Mouse (Mus musculus) urinary bladder, postnatal 10 days (tissue): ENCODE data around the gene Soga1.

Source experiments
- DNase-seq: peaks from one replicate; pipeline ENCODE4 v3.0.0; 2022; ENCODE audit warnings: low spot score

Soga1 gene

DNA sequence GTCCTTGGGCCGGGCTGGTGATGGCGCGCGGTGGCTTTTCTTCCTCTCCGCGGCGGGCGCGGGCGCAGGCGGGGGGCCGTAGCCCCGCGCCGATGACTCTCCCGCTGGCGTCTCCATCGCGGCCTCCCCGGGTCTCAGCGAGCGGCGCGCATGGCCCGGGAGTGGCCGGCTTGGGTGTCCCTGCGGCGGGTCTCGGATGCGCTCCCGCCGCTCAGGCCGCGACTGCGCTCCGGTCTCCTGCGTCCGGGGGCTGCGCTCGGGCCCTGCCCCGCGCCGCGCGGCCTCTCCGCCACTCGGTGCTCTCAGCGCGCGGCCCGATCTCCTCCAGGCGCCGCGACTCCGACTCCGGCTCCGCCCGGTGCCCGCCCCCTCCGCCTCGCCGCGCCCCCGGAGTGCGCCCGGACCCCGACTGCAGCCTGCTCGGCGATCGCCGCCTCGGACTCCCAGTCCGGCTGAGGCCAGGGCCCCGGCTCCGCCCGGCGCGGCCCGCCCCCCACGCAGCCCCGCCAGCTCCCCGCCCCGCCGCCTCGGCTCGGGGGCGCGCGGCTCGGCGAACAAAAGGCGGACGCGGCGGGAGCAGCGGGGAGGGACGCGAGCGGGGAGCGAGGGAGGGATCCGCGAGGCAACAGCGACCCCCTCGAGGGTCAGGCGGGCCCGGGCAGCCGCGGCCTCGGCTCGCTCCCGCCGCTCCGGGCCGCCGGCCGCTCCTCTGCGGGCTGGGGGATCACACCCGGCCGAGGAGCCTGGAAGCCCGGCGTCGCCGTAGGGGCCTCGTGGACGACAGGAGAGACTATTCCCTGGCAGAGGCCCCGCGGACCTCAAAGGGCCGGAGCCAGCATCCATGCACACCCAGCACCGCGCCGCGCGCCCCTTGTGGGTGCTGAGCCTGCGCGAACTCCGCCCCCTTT lies at the start of gene Soga1:
Gene Soga1 (minus strand): TSS at position 462 of the 908 bp plus-strand sequence.
- peak; percentile 60 for DNase-seq

DNA sequence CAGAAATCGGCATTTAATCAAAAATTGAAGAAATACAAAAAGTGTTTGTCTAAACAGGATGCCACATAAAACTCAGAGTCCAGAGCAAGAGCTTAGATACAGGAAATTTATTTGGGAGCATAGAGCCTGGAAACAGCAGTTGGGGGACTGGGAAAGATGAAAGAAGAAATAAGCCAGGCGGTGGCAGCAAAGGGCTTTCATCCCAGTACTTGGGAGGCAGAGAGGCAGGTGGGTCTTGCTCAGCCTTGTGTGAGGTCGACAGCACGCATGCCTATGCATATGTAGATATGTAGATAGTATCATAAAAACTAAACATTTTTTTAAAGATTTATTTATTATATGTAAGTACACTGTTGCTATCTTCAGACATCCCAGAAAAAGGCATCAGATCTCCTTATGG lies 49.0 kb upstream of the Soga1 start:
- DNase-seq, result no peak

DNA sequence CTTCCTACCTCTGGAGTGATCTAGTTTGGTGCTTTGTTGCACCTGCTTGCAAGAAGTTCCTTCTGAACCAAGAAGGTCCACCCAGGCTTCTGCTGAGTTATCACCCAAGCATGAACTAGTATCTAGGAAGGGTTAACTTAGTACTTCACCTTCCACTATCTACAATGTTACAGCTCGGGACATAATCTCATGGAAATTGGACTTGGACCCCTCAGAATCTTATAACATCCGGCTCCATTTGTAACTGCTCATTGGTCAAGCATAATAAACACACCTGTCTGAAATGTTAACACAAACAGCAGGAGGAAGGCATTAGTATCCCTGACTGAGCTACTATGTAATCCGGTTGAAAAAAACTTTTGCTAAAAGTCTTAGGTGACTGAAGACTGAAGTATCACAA lies 48.3 kb upstream of the Soga1 start:
- DNase-seq, result no peak

DNA sequence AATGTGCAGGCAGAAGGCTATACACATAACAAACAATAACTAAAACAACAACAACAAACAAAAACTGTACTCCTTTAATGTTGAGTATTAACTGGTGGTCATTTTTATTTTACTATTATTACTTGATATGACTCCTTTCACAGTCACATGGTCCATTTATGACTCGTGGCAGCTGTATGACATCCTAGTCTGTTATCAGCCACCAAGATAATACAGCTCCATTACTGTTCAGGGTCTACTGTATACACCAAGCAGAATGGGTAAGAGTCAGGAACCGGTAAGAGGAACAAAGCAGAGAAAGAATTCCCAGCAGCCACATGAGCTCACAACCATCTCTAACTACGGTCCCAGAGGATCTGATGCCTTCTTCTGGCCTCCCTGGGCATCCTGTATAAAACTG lies 46.2 kb upstream of the Soga1 start:
- DNase-seq, result no peak

DNA sequence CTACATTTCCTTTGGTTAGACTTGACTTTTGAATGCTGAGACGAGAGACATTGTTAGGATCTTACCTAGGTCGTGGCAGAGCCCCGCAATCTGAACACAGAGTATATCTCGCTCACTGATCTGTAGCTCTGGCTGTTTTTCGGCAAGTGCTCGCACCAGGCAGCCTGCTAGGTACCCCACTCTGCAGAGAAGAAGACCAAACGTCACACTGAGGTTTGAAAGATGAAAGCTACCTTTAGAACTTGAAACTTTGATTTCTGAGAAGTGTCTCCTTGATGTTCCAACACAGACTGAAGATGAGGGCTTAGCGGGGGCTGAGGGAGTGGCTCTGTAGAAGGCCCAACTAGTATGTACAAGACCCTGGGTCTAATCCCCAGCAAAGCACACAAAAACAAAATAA lies 42.7 kb upstream of the Soga1 start:
- no peak for DNase-seq

DNA sequence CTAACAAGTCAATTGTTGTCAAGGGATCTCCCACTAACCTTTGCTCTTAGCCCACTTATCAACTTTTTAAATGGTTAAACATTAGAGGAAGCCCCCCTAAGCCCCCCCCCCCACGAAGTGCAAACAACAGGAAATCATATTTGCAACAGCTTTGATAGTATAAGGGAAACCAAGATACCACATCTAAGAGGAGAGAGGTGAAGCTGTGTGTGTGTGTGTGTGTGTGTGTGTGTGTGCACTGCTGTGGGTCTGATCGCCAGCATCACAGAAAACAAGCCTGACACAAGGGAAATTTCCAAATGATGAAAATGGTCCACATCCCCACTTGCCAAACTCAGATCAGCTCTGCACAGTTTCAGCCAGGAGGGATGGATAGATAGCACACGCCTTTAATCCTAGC lies 40.0 kb upstream of the Soga1 start:
- no peak for DNase-seq

DNA sequence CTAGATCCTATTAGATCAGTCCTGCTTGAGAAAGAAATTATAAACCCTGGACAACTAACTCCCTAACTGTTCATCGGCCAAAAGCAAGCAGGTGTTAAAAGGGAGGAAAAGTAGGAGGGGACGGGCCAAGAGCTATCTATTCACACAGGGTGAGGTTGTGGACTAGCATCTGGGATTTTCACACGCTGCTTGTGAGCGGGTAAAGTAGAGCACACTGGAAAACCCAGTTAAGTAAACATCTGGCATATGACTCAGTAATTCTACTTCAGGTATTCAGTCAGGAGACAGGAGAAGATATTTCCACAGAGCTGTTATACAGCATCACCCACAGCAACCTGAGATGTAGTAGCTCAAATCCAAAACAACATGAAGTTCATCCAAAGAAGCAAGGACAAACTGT lies 39.5 kb upstream of the Soga1 start:
- DNase-seq, result no peak

DNA sequence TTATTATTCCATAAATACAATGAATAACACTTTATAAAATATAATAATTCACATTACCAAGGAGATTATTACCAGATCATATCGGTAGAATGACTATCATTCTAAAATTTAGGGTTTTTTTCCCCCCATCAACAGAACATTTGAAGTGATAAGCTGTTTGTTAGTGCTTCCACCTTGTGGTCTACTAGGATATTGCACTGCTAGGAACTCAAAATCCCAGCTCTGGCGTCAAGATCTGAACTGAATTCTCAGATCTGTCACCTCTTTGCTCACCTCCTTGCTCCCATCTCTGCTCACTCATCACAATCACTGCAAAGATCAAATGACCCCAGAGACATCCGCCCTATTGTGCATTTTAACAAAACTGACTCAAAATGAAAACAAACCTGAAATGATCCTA lies 37.9 kb upstream of the Soga1 start:
- DNase-seq, result no peak

DNA sequence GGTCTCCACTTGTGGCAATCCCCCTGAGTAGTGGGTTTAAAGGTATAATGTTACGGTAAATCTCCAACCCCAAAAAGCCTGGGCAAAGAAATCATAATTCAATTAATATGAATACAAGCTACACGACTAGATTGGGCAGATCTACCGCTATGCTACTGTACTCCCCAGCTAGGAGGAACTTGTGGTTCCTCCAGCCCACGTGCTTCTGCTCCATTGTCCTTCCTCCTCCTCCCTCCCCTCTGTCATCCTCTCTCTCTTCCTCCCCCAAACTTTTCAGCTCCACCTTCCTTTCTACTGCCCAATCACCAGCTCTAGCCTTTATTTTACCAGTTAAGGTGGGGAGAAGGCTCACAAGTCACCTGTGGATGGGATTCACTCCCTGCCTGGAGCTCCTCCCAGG lies 29.2 kb upstream of the Soga1 start:
- DNase-seq, result no peak

DNA sequence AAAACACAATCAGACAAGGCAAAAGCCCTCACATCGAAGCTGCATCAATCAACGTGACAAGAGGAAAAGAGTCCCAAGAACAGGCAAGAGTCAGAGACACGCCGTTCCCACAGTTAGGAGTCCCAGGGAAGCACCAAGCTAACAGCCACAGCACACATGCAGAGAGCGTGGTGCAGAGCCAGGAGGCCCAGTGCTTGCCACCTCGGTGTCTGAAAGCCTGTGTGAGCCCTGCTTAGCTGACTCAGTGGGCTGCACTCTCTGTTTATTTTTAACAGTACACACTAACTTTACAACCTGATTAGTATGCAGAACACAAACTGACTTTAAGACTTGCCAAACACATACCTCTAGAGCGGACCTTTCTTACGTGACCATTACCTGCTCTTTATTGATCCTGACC lies 25.4 kb upstream of the Soga1 start:
- DNase-seq, result no peak

DNA sequence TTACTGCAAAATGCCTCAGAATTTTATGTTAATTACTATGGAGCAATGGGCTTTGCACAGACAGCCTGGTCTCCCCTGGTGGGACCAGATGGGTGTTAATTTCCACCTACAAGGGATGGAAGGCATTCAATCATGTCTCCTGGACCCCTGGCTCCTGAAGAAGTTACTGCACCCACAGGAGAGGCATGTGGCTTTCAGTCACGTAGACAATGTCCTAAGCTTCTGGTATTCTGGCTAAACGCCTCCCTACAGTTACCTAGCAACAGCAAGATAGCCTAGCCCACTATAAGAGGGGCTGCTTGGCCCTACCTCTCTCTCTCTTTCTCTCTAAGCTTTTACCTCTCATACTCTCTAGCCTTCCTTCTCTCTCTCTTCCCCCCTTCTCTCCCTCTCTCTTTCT lies 23.2 kb upstream of the Soga1 start:
- DNase-seq, result no peak

DNA sequence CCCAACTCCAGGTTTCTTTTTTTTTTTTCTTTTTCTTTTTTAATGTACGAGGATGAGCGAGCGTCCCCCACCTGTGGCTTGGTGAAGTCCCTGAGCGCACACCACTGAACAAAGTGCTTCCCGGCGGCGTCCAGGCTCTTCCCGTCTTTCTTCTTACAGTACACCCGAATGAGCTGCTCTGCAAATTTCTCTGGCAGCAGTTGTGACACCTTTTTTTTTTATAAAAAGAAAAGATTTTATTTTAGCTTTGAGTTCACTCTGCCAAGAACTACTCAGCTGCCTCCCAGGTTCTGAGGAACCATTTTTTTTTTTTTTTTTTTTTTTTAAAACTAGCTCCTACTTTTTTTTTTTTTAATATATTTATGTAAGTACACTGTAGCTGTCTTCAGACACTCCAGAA lies 22.6 kb upstream of the Soga1 start:
- DNase-seq, result no peak

DNA sequence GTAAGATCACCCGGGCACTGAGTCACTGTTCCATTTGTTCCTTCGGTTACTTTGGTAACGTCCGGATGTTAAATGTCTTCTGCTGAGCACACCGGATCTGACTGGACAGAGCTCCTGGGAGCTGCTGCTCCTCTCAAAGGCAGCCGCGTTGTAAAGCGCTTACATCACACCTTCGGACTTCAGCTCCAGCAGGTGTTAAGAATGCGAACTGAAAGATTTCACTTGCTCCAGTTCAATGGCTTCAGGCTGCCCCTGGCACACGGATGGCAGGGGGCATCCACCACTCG lies 21.2 kb upstream of the Soga1 start:
- DNase-seq, result no peak

DNA sequence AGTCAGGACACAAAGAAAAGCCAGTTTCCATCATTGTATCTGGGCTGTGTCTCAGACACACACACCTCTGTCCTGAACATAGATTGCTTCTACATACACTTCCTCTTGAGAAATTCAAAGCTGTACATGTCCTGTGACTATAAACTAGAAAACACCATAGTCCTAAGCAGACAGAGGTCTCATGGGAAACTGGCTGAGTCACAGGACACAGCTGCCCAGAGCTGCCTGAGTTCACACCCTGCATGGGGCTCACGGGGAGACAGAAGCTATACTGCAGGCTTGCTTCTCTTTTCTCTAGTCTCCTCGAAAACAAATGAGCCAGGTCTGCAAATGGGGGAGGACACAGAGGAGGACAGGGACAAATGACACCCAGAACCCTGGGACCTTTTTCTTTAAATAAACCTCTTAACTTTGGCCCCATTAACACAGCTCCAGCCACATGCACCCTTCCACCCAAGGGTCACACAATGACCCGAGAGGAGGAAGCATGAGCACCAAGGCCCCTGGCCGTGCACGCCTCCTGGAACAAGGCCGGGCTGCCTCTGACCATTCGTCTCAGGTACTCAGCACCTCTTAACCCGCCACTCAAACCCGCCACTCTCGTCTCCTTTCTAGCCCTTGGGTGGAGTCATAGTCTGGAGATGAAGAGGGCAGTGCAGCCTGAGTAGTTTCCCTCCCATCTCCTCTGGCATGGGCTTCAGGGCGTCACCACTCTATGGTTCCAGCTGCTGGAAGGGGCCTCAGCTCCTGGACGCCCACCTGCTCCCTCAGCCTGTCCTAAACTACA lies 20.7 kb upstream of the Soga1 start:
- DNase-seq, result no peak

DNA sequence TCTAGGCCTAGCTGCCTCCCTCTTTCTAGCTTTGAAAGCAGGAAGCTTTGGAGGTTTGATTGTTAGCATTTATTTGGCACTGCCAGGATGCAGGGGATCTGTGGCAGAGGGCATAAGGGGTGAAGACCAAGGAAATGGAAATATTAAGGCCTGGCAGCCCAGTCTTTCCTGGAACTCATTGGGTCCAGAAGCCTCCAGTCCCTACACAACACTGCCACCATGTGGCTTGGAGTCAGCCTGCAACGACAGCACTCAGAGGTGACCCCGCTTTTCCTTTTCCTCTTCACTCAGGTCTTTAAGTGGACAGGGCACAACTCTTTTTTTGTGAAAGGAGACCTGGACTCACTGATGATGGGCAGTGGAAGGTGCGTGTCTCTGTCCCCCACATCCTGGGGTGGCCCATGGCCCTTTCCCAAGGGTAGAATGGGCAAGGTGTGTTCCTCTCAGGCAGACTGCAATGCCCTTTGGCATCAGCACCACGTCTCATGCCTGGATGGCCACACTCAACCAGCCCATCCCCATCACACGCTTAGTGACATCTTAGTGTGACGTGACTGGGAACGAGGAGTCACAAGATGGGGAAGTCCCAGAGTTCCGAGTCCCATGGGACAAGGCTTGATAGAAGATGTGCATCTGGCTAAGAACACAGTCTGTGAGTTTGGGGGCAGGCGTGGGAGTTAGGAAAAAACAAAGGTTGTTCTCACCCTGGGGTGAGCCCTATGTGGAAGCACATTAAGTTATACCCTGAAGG lies 16.1 kb upstream of the Soga1 start:
- DNase-seq, result no peak

DNA sequence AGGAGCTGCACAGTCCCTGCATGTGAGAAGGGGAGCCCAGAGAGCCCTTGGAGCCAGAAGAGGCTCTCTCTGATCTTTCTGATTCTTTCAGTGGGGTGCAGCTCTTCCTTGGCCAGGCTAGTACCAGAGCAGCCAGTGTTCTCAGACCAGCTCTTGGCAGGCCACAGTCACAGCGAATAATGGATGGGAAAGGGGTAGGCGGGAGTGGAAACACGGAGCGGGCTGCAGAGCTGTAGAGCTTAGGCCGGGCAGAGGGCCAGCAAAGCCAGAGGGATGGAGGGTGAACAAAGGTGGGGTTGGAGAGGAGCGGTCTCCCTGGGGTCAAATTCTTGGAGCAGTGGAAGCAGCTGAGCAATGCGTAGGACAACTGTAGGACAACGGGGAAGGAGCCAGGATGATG lies 13.0 kb upstream of the Soga1 start:
- DNase-seq, result no peak

DNA sequence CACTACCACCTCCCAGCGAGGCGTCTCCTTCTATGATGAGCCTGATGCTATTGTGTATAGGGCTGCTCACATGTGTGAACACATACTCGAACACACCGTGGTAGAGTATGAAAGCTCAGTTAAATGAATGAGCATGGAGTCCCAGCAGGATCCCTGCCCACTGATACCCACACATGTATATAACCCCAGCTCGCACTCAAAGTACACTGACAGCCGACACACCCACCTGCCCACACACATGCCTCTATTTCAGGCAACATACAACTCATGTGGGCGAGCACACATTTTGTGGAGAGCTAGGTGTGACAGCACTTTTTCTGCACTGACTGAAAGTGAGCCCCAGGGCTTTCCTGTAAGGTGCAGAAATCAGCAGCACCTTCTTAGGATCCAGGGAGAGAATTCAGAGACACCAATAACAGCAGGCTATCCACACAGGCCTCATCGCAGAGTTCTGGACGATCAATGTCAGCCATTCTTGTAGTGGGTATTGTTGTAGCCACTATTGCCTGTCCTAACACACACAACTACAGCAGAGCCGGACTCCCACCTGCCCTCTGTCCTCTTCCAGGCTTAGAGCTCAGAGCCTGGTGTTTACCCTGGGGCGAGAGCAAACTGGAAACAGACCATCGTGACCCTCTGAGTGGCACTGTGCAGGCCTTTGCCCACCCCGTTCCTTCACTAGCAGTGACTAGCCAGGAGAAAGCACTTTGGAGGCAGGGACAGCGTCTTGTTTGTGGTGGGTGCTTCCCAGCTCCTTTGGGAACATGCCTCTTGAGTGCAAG lies 8.7 kb upstream of the Soga1 start:
- no peak for DNase-seq

DNA sequence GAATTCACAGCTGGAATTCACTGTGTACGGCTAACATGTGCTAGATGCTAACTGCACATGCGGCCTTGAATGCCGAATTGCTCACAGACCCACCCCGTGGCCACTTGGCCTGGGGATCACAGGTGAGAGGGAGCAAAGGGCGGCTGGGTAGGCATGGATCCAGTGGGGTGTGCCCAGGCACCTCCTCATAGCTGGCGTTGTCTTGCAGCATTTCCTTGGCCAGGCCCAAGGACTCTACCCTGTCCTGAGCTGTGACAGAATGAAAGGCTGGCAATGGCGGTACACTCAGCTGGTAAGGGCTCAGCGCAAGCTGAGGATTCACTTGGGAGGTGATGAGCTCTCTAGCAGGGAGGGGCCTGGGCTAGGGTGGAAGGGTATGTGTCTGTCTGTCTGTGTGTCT lies 7.7 kb upstream of the Soga1 start, which contains the start of gene Tldc2:
Gene Tldc2 (plus strand): TSS at position 260 of the 400 bp plus-strand sequence.
- no peak for DNase-seq

DNA sequence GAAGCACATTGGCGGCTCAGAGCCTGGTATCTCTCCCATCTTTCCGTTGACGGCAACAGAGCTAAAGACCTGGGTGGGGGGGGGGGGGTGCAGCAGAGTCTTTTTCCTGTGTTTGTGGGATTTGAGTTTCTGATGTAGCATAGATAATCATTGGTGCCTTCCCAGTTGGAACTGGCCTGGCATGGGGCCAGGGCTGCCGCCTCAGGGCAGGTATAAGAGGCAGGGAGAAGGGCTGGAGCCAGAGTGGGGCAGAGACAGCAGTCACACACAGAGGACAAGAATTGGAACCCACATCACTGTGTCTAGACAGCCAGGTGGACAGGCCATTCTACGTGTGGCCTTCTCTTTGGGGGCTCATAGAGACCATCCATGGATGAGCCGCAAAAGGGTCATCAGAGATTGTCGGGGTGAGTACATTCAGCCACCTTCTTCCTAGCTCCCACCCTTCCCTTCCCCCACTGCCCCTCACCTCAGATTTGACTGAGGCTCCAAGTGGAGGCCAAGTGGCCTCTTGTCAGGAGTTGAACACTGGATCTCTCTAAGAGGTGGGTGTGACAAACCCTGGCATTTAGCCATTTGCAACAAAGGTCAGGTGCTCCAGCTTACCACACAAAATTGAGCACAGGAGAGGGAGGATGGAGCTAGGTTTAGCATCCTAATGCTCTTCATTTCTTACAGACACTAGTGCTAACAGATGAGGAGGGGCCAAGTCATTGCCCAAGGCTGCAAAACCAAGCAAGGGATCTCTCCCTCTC lies 6.0 kb upstream of the Soga1 start:
- DNase-seq, result no peak

DNA sequence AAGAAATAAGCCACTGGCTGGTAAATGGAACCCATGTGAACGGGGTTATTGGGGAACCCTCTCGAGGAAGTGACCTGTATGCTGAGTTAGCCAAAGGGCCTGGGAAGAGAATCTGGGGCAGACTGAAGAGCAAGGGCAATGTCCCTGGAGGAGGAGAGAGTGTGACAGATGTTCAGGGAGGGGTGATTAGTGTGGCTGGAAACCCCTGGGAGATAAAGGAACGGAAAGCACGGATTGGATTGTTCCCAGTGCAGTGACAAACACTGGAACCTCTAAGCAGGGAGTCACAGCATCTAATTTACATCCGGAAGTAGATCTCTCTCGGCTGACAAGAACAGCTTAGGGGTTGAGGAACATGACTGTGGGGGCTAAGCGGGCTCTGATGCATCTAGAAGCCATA lies 2.9 kb upstream of the Soga1 start:
- DNase-seq, result no peak

DNA sequence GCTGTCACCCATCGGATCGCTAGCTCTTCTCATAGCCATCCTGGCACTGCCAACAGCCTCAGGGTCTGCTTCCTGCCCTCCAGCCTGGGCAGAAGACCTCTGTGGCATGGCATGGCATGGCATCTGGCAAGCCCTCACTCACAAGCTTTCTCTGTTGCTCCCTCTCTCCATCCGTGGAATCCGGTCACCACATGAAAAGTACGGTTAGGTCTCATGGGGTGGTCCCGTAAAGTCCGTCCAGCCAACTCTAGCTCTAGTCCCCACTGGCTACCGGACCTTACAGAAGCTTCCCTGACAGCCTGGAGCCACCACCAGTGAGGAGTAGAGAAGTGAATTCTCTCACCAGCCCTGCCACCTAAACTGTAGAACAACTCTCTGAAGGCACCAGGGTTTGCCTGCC lies 2.3 kb upstream of the Soga1 start:
- no peak for DNase-seq
